Mouse (Mus musculus) midbrain, embryonic 11.5 days (tissue): ENCODE results near the gene Cadm1. TPM values are rescaled to one million over a fixed set of nuclear protein-coding genes. Genes with fewer than 3 reads are reported as not detected.

Experiments
- ATAC-seq: fragments of 200-750 bp; cut with Nextera tagmentation; 2 replicates; pipeline ENCODE4 v1.8.0; 2017; ENCODE audit warnings: moderate TSS enrichment, moderate library complexity; ENCODE audit not compliant: low FRiP score
- DNase-seq: peaks from one replicate; pipeline ENCODE4 v3.0.0; 2015; ENCODE audit warnings: low spot score; ENCODE audit errors: missing footprints
- H3K27ac ChIP-seq: fragments of 300-500 bp; sonication (generic); 2 replicates; pipeline ENCODE4 v1.5.1; 2014; ENCODE audit warnings: low read depth, low read length
- H3K27me3 ChIP-seq: fragments of 300-500 bp; sonication (generic); 2 replicates; pipeline ENCODE4 v1.6.1; 2014; ENCODE audit warnings: mild to moderate bottlenecking, low read length, moderate library complexity, mixed read lengths; ENCODE audit not compliant: control insufficient read depth, insufficient read depth
- H3K36me3 ChIP-seq: fragments of 300-500 bp; sonication (generic); 2 replicates; pipeline ENCODE4 v1.6.1; 2014; ENCODE audit warnings: mild to moderate bottlenecking, low read length, moderate library complexity, mixed read lengths; ENCODE audit not compliant: control insufficient read depth, insufficient read depth
- H3K4me1 ChIP-seq: fragments of 300-500 bp; sonication (generic); 2 replicates; pipeline ENCODE4 v1.6.1; 2014; ENCODE audit warnings: low read length; ENCODE audit not compliant: control insufficient read depth, insufficient read depth
- H3K4me2 ChIP-seq: fragments of 300-500 bp; sonication (generic); 2 replicates; pipeline ENCODE4 v1.6.1; 2014; ENCODE audit warnings: mild to moderate bottlenecking, moderate library complexity
- H3K4me3 ChIP-seq: fragments of 300-500 bp; sonication (generic); 2 replicates; pipeline ENCODE4 v1.5.1; 2014; ENCODE audit warnings: low read depth, low read length
- H3K9ac ChIP-seq: fragments of 300-500 bp; sonication (generic); 2 replicates; pipeline ENCODE4 v1.6.1; 2014; ENCODE audit warnings: low read length
- H3K9me3 ChIP-seq: fragments of 300-500 bp; sonication (generic); 2 replicates; pipeline ENCODE4 v1.6.1; 2016; ENCODE audit warnings: low read length; ENCODE audit not compliant: control insufficient read depth
- WGBS: fragments of 180-500 bp; shearing (Covaris S2); extraction: QIAGEN DNeasy Blood & Tissue Kit; methylation state at CpG from one replicate; pipeline ENCODE4 v1.1.7; 2014; 5-methylcytosine and 5-hydroxymethylcytosine counted together
- polyA plus RNA-seq: library from polyadenylated mRNA; unstranded; fragments of >200 nt; fragmentation: Nextera tagmentation; extraction: Ambion mirVana; gene quantifications from 2 replicates; pipeline ENCODE4 v1.2.1, GENCODE M21; 2014

Gene Cadm1
- polyA plus RNA-seq, 1 experiment from 2014 or later, result 90.9 TPM

DNA sequence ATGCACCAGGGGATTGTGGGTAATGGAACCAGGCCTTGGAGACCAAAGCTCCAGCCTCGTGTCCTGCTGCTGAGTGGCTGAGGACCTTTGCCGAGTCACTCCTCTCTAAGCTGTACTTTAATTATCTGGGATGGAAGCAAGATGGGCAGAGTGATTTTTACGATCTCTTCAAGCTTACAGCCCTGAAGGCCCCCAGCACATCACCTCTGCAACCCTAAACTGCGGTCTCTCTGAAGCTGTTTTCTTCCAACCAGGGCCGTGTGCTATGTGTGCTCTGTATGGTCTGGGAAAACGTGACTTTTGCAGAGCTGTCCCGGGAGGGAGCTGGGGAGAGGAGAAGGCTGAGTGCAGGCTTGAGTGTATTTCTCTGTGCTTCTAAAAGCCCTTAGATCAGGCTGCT lies 364.7 kb downstream of the Cadm1 start:
- Histone ChIP-seq H3K4me2 (no peak overlapping the region), H3K9me3 (no peaks in the 10 kb centered on the region), H3K36me3 (no peaks in the 10 kb centered on the region), H3K4me3 (no peak overlapping the region), H3K4me1 (peaks cover 11% of the 10 kb centered on the region), H3K27me3 (no peaks in the 10 kb centered on the region; the same call in 1 of the 2 replicates), H3K27ac (no peak overlapping the region), H3K9ac (no peak overlapping the region)
- DNase-seq (no peak), ATAC-seq (no peak)
- WGBS, result 38% methylated on average over 7 of the region's 7 CpGs

DNA sequence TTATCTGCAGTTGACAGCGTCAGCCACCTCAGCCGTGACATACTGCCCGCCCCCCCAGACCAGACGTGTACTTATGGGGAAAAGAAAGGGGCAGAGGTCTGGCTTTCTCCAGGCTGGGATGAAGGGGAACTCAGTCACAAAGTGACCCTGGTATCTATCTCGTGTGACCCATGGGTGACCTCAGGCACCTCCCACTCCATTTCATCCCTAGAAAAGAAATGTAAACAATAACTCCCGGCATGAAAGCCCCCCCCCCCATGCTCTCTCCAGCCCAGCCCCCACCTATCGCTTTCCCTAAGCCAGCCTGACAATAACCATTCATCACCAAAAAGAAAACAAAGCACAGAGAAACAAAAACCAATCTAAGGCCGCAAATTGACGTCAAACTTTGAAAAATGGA lies 365.1 kb downstream of the Cadm1 start:
- Histone ChIP-seq H3K4me1 (peaks cover 12% of the 10 kb centered on the region), H3K9ac (no peak overlapping the region), H3K9me3 (no peaks in the 10 kb centered on the region), H3K27ac (no peak overlapping the region), H3K27me3 (no peaks in the 10 kb centered on the region; the same call in 1 of the 2 replicates), H3K36me3 (no peaks in the 10 kb centered on the region), H3K4me3 (no peak overlapping the region), H3K4me2 (no peak overlapping the region)
- no peak for ATAC-seq
- no peak for DNase-seq
- WGBS, result 15% methylated on average over 9 of the region's 9 CpGs

DNA sequence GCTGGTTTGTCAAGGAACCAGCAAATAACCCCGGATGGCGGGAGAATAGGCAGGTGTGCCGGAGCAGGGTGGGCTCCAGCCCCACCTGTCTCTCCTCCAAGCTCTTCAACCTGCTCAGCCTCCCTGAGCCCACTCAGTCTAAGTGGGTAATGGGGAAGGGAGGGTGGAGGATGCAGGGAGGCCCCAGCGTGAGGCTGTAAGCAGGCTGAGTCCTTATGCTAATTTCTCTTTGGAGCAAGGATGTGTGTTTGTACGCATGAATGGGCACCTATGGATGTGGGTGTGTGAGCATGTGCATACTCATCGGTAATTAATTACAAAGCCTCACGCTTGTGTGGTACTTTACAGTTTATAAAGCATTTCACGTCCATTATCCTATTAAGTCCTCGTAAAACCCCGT lies 370.8 kb downstream of the Cadm1 start:
- WGBS, result 37% methylated on average over 10 of the region's 10 CpGs
- Histone ChIP-seq H3K9me3 (no peaks in the 10 kb centered on the region), H3K4me3 (no peak overlapping the region), H3K27ac (no peak overlapping the region), H3K36me3 (no peaks in the 10 kb centered on the region), H3K4me2 (no peak overlapping the region), H3K9ac (no peak overlapping the region), H3K27me3 (peaks cover 11% of the 10 kb centered on the region), H3K4me1 (peaks cover 21% of the 10 kb centered on the region)
- ATAC-seq (peak; percentile 69), DNase-seq (no peak)

DNA sequence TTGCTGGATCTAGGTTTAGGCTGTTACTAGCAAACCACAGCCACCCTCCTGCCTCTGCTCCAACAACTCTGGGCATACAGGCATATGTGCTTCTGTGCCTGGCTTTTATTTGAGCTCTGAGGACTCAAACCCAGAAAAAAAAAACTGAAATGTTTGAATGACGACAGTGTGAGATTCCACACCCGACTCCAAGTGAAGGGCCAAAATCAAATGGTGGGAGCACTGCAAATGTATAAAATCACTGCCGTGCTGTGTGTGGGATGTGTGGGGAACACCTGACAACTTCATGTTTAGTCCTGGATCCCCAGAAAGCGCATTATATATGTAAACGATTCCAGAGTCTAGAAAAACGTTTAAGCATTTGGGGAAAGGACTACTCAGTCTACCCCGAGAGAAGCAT lies 373.7 kb downstream of the Cadm1 start:
- DNase-seq (no peak), ATAC-seq (no peak)
- no peak overlapping the region for H3K9ac ChIP-seq
- H3K27me3 ChIP-seq, result peaks cover 13% of the 10 kb centered on the region; the same call in 1 of the 2 replicates
- H3K4me2 ChIP-seq, result no peak overlapping the region
- 55% methylated on average over 7 of the region's 7 CpGs for WGBS
- no peaks in the 10 kb centered on the region for H3K9me3 ChIP-seq
- H3K4me1 ChIP-seq, result peaks cover 22% of the 10 kb centered on the region
- no peak overlapping the region for H3K4me3 ChIP-seq
- H3K36me3 ChIP-seq, result no peaks in the 10 kb centered on the region
- no peak overlapping the region for H3K27ac ChIP-seq

DNA sequence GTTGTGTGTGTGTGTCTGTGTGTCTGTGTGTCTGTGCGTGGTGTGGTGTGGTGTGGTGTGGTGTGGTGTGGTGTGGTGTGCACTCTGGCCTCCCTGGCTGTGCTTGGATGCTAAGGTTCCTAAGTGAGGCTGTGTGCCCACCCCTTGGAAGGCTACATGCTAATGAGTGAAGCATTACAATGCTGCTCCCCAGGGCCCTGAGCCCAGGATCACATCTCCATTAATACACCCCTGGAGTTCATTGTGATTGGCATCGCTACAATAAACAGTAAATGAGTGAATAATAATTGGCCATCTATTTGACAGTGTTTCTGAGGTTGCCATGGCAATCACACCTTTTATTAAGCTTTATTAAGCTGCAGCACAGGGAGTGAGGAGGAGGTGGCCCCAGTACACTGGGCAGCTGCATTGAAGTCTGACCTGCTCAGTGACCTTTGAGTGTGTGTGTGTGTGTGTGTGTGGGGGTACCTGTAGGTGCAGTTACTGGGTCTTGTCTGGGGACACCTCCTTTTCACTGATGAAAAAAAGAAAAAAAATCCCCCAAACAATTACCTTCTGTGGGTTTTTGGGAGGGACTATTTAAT lies 374.5 kb downstream of the Cadm1 start:
- ATAC-seq, result peak; percentile 69
- 25% methylated on average over 2 of the region's 2 CpGs for WGBS
- H3K27ac ChIP-seq, result no peak overlapping the region

DNA sequence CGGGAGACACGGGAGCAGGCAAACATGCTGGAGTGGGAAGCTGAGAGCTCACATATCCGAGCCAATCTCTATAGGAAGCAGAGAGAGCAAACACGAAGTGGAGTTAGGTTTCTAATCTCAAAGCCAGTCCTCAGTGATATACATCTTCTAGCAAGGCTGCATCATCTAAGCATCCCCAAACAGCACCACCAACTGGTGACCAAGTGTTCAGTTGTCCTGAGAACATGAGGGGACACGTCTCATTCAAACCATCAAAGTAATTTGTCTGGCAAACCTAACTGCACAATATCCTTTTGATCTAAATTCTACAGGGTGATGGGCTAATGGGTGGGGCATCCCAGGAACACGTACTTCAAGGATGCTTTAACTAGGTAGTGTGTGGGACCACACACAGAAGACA lies 376.5 kb downstream of the Cadm1 start:
- Histone ChIP-seq H3K4me3 (no peak overlapping the region), H3K4me2 (no peak overlapping the region), H3K9me3 (no peaks in the 10 kb centered on the region), H3K36me3 (no peaks in the 10 kb centered on the region), H3K27me3 (peaks cover 13% of the 10 kb centered on the region; the same call in 1 of the 2 replicates), H3K9ac (no peak overlapping the region), H3K27ac (no peak overlapping the region), H3K4me1 (peaks cover 27% of the 10 kb centered on the region)
- ATAC-seq (no peak), DNase-seq (no peak)
- 64% methylated on average over 6 of the region's 6 CpGs for WGBS

More for the DNA sequence above, 374.5 kb downstream of the Cadm1 start:
- Histone ChIP-seq H3K36me3 (no peaks in the 10 kb centered on the region), H3K4me1 (peaks cover 24% of the 10 kb centered on the region), H3K9ac (no peak overlapping the region), H3K4me3 (no peak overlapping the region), H3K9me3 (no peaks in the 10 kb centered on the region), H3K4me2 (no peak overlapping the region), H3K27me3 (peaks cover 13% of the 10 kb centered on the region; the same call in 1 of the 2 replicates)
- no peak for DNase-seq
